Mouse (Mus musculus) heart, embryonic 10.5 days (tissue): ENCODE measurements around the gene Gas7. TPM values are rescaled to one million over a fixed set of nuclear protein-coding genes. Genes with fewer than 3 reads are reported as not detected.

Experiments
- polyA plus RNA-seq: library from polyadenylated mRNA; unstranded; fragments of >200 nt; fragmentation: Nextera tagmentation; extraction: Ambion mirVana; gene quantifications from 2 replicates; pipeline ENCODE4 v1.2.1, GENCODE M21; 2016

The Gas7 gene
- polyA plus RNA-seq, 1 experiment from 2014 or later, result 3.0 TPM

Other genes with a start within 250 kb of the Gas7 start
- 0.02 TPM in 1 of 2 replicates, not detected in the other for gene Myh4, start 217.4 kb upstream of the Gas7 start, polyA plus RNA-seq
- 0.02 TPM in 1 of 2 replicates, not detected in the other for gene Myh8, start 178.3 kb upstream of the Gas7 start, polyA plus RNA-seq
- 0.06 TPM in 1 of 2 replicates, not detected in the other for gene Myh13, start 133.8 kb upstream of the Gas7 start, polyA plus RNA-seq
- not detected in 2 replicates for gene Rcvrn, start 239.9 kb downstream of the Gas7 start, polyA plus RNA-seq